Mouse (Mus musculus): Measurements from ENCODE around the gene Gm10300. TPM values are rescaled to one million over a fixed set of nuclear protein-coding genes. Genes with fewer than 3 reads are reported as not detected.

The Gm10300 gene
- polyA plus RNA-seq, 1 experiment from 2014 or later = not detected

DNA sequence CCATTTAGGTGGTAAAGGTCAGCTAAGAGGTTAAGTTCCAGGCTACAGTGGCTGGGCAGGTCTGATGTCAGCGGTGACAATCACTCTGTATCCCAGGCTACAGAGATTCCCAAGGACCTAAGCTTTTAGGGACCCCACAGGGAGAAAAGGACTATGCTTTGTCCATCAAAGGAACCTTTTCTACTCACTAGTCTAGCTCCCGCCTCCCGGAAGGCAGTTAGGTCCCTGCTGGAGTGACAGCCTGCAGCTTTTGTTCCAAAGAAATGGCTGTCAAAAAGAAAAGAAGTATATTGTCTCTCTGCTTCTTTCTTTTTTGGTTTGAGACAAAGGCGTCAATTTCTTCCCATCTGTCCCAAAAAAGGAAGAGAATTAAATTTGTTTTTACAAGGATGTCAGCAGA lies 36.7 kb downstream of the Gm10300 start:
- WGBS = 82% methylated on average over 4 of the region's 4 CpGs
- no peaks in the 10 kb centered on the region for H3K4me1 ChIP-seq (replicated peaks; ENCODE audit: control insufficient read depth, insufficient read depth, low read length)
- no peaks in the 10 kb centered on the region for H3K9me3 ChIP-seq (ENCODE audit: control insufficient read depth, low read length)
- ATAC-seq (replicated peaks; ENCODE audit: low FRiP score, low TSS enrichment, low read depth) (no peak), DNase-seq (ENCODE audit: low spot score) (no peak)
- H3K4me3 ChIP-seq (ENCODE audit: low read depth, low read length) = no peak overlapping the region
- no peaks in the 10 kb centered on the region for H3K36me3 ChIP-seq (ENCODE audit: control insufficient read depth, insufficient read depth, low read length)
- no peak overlapping the region for H3K4me2 ChIP-seq (ENCODE audit: low read length)
- no peak overlapping the region for H3K27ac ChIP-seq (ENCODE audit: low read depth)
- H3K27me3 ChIP-seq (replicated peaks; ENCODE audit: control insufficient read depth, insufficient read depth, low read length) = no peaks in the 10 kb centered on the region
- H3K9ac ChIP-seq (ENCODE audit: low read length) = no peak overlapping the region

DNA sequence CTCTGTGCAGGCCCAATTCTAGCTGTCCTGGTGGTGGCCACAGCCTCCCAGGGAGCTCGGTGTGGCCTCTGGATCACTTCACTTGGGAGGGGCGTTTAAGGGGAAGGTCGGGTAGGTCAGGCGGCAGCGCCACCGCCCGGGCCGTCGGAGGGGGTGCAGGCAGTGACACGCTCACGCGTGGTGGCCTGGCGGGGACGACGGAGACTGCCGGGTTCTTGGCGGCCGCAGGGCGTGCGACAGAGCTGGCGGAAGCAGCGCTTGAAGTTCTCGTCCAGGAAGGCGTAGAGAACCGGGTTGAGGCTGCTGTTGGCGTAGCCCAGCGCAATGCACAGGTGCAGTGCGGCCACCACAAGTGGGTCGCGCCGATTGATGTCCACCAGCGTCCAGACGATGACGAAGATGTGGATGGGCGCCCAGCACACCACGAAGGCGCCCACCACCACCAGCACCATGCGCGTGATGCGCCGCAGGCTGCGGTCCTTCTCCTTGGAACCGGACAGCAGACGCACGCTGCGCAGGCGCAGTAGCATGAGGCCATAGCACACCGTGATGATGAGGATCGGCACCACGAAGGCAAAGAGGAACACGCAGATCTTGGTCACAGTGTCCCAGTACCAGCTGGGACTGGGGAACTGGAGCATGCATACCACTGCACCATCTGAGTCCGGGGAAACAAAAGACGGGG lies 39.1 kb downstream of the Gm10300 start:
- DNase-seq (ENCODE audit: low spot score) (no peak), ATAC-seq (replicated peaks; ENCODE audit: low FRiP score, low TSS enrichment, low read depth) (0 out of 2 replicates have a peak, but pooled peaks have one; percentile 12)
- Histone ChIP-seq H3K27ac (ENCODE audit: low read depth) (no peak overlapping the region), H3K9ac (ENCODE audit: low read length) (no peak overlapping the region), H3K4me2 (ENCODE audit: low read length) (peak overlapping the region; percentile 46), H3K4me1 (replicated peaks; ENCODE audit: control insufficient read depth, insufficient read depth, low read length) (no peaks in the 10 kb centered on the region), H3K9me3 (ENCODE audit: control insufficient read depth, low read length) (no peaks in the 10 kb centered on the region), H3K4me3 (ENCODE audit: low read depth, low read length) (peak overlapping the region; percentile 18), H3K27me3 (replicated peaks; ENCODE audit: control insufficient read depth, insufficient read depth, low read length) (no peaks in the 10 kb centered on the region), H3K36me3 (ENCODE audit: control insufficient read depth, insufficient read depth, low read length) (no peaks in the 10 kb centered on the region)
- WGBS = 43% methylated on average over 53 of the region's 53 CpGs

DNA sequence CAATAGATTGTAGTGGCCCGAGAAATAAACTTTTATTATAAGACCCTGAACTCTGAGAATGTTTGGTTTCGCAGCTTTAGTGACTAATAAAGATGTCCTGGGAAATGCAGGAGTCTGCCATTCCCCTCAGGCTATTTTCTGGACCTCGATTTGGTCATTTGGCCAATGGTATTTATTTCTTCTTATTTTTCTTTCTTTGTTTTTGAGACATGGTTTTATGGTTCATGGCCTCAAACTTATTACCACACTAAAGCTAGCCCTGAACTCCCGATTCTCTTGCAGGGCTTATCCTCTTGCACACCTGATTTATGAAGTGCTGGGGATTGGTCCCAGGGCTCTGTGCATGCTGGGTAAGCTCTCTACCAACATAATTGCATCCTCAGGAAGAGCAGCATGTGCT lies 41.8 kb downstream of the Gm10300 start:
- no peak overlapping the region for H3K9ac ChIP-seq (ENCODE audit: low read length)
- DNase-seq (ENCODE audit: low spot score) (no peak), ATAC-seq (replicated peaks; ENCODE audit: low FRiP score, low TSS enrichment, low read depth) (no peak)
- H3K27ac ChIP-seq (ENCODE audit: low read depth) = no peak overlapping the region
- no peaks in the 10 kb centered on the region for H3K27me3 ChIP-seq (replicated peaks; ENCODE audit: control insufficient read depth, insufficient read depth, low read length)
- H3K4me1 ChIP-seq (replicated peaks; ENCODE audit: control insufficient read depth, insufficient read depth, low read length) = no peaks in the 10 kb centered on the region
- H3K9me3 ChIP-seq (ENCODE audit: control insufficient read depth, low read length) = no peaks in the 10 kb centered on the region
- no peaks in the 10 kb centered on the region for H3K36me3 ChIP-seq (ENCODE audit: control insufficient read depth, insufficient read depth, low read length)
- no peak overlapping the region for H3K4me2 ChIP-seq (ENCODE audit: low read length)
- no peak overlapping the region for H3K4me3 ChIP-seq (ENCODE audit: low read depth, low read length)
- WGBS = 61% methylated on average over 4 of the region's 4 CpGs

GRCm38 (mm10) chr4:132119566-132119965 lies 45.1 kb downstream of the Gm10300 start:
- no peaks in the 10 kb centered on the region for H3K27me3 ChIP-seq (replicated peaks; ENCODE audit: control insufficient read depth, insufficient read depth, low read length)
- H3K4me2 ChIP-seq (ENCODE audit: low read length) = no peak overlapping the region
- no peak for ATAC-seq (replicated peaks; ENCODE audit: low FRiP score, low TSS enrichment, low read depth)
- no peak overlapping the region for H3K4me3 ChIP-seq (ENCODE audit: low read depth, low read length)
- no peak overlapping the region for H3K9ac ChIP-seq (ENCODE audit: low read length)
- no peaks in the 10 kb centered on the region for H3K9me3 ChIP-seq (ENCODE audit: control insufficient read depth, low read length)
- no peak overlapping the region for H3K27ac ChIP-seq (ENCODE audit: low read depth)
- H3K36me3 ChIP-seq (ENCODE audit: control insufficient read depth, insufficient read depth, low read length) = no peaks in the 10 kb centered on the region
- DNase-seq (ENCODE audit: low spot score) = no peak
- 47% methylated on average over 9 of the region's 9 CpGs for WGBS
- no peaks in the 10 kb centered on the region for H3K4me1 ChIP-seq (replicated peaks; ENCODE audit: control insufficient read depth, insufficient read depth, low read length)

- Histone ChIP-seq H3K4me2 (ENCODE audit: low read length) (no peak overlapping the region), H3K4me3 (ENCODE audit: low read depth, low read length) (no peak overlapping the region), H3K9ac (ENCODE audit: low read length) (no peak overlapping the region), H3K36me3 (ENCODE audit: control insufficient read depth, insufficient read depth, low read length) (no peaks in the 10 kb centered on the region), H3K4me1 (replicated peaks; ENCODE audit: control insufficient read depth, insufficient read depth, low read length) (no peaks in the 10 kb centered on the region), H3K27ac (ENCODE audit: low read depth) (no peak overlapping the region), H3K27me3 (replicated peaks; ENCODE audit: control insufficient read depth, insufficient read depth, low read length) (no peaks in the 10 kb centered on the region), H3K9me3 (ENCODE audit: control insufficient read depth, low read length) (no peaks in the 10 kb centered on the region)
- WGBS = 85% methylated on average over 5 of the region's 5 CpGs
- DNase-seq (ENCODE audit: low spot score) (no peak), ATAC-seq (replicated peaks; ENCODE audit: low FRiP score, low TSS enrichment, low read depth) (no peak)
Observed at GRCm38 (mm10) chr4:132121674-132122073, 47.2 kb downstream of the Gm10300 start.

DNA sequence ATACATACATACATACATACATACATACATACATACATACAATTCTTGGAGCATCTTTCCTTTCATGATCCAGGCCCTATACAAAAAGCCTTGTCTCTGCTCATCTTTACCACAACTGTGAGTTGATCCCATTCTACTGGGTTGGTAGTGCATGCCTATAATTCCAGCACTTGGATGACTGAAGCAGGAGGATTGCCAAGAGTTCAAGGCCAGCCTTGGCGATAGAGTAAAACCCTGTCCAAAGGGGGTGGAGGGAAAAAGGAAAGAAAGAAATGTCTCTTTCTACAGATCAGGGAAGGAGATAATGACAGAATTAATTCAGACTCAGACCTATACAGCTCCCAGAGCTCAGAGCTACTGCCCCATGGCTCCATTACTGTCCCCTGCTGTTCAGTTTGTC lies 48.7 kb downstream of the Gm10300 start:
- no peaks in the 10 kb centered on the region for H3K4me1 ChIP-seq (replicated peaks; ENCODE audit: control insufficient read depth, insufficient read depth, low read length)
- WGBS = 90% methylated on average over 1 of the region's 1 CpGs
- ATAC-seq (replicated peaks; ENCODE audit: low FRiP score, low TSS enrichment, low read depth) (no peak), DNase-seq (ENCODE audit: low spot score) (no peak)
- no peak overlapping the region for H3K9ac ChIP-seq (ENCODE audit: low read length)
- H3K9me3 ChIP-seq (ENCODE audit: control insufficient read depth, low read length) = no peaks in the 10 kb centered on the region
- no peaks in the 10 kb centered on the region for H3K27me3 ChIP-seq (replicated peaks; ENCODE audit: control insufficient read depth, insufficient read depth, low read length)
- H3K4me3 ChIP-seq (ENCODE audit: low read depth, low read length) = no peak overlapping the region
- no peak overlapping the region for H3K4me2 ChIP-seq (ENCODE audit: low read length)
- no peak overlapping the region for H3K27ac ChIP-seq (ENCODE audit: low read depth)
- no peaks in the 10 kb centered on the region for H3K36me3 ChIP-seq (ENCODE audit: control insufficient read depth, insufficient read depth, low read length)

Other genes starting within 250 kb of the Gm10300 start
- 5.4 and 5.7 TPM in 2 replicates for gene Ptpru, start 236.4 kb upstream of the Gm10300 start, polyA plus RNA-seq (2014; fragmentation: Nextera tagmentation; extraction: Ambion mirVana)
- 59.3 and 62.3 TPM in 2 replicates for gene Mecr, start 231.2 kb upstream of the Gm10300 start, polyA plus RNA-seq (2014; fragmentation: Nextera tagmentation; extraction: Ambion mirVana)
- gene Srsf4, start 201.1 kb upstream of the Gm10300 start, polyA plus RNA-seq (2014; fragmentation: Nextera tagmentation; extraction: Ambion mirVana) = 102 and 103 TPM in 2 replicates
- gene Tmem200b, start 152.9 kb upstream of the Gm10300 start, polyA plus RNA-seq (2014; fragmentation: Nextera tagmentation; extraction: Ambion mirVana) = 1.9 and 2.3 TPM in 2 replicates
- gene Epb41, start 624 bp downstream of the Gm10300 start, polyA plus RNA-seq (2014; fragmentation: Nextera tagmentation; extraction: Ambion mirVana) = 59.6 and 65.1 TPM in 2 replicates
- 0.24 and 0.38 TPM in 2 replicates for gene Oprd1, start 69.8 kb downstream of the Gm10300 start, polyA plus RNA-seq (2014; fragmentation: Nextera tagmentation; extraction: Ambion mirVana)
- gene Ythdf2, start 137.6 kb downstream of the Gm10300 start, polyA plus RNA-seq (2014; fragmentation: Nextera tagmentation; extraction: Ambion mirVana) = 100 and 111 TPM in 2 replicates
- gene Gmeb1, start 186.9 kb downstream of the Gm10300 start, polyA plus RNA-seq (2014; fragmentation: Nextera tagmentation; extraction: Ambion mirVana) = 31.6 and 36.0 TPM in 2 replicates
- gene Taf12, start 199.7 kb downstream of the Gm10300 start, polyA plus RNA-seq (2014; fragmentation: Nextera tagmentation; extraction: Ambion mirVana) = 36.8 and 43.6 TPM in 2 replicates
- 1.6 and 1.7 TPM in 2 replicates for gene Rab42, start 228.7 kb downstream of the Gm10300 start, polyA plus RNA-seq (2014; fragmentation: Nextera tagmentation; extraction: Ambion mirVana)

All from intestine, embryonic 14.5 days (tissue).